Mouse (Mus musculus) erythroblast, adult 5-6 weeks (primary cell): ENCODE results near the gene Kcnn3. TPM values are rescaled to one million over a fixed set of nuclear protein-coding genes. Genes with fewer than 3 reads are reported as not detected.

ENCODE experiments used
- ATAC-seq: replicated peaks from 2 replicates; pipeline ENCODE4 v1.8.0; 2016; ENCODE audit warnings: moderate number of reproducible peaks, mild to moderate bottlenecking, moderate TSS enrichment, inconsistent platforms; ENCODE audit not compliant: poor library complexity, low FRiP score, severe bottlenecking
- total RNA-seq, 2 experiments: library from RNA; stranded (forward) in 1 of 2; stranded (reverse) in 1 of 2; fragments of 150-400 nt in 1 of 2; fragments of 200-764, 138-1000 nt in 1 of 2; gene quantifications; 2 replicates each; pipeline versions ENCODE4 v1.2.3 to v1.2.4; 2015 to 2017; ENCODE audit warnings: low replicate concordance in 2 of 2

The Kcnn3 gene
- total RNA-seq, 2 experiments from 2014 or later, result 0.26 TPM; not detected in 1

DNA sequence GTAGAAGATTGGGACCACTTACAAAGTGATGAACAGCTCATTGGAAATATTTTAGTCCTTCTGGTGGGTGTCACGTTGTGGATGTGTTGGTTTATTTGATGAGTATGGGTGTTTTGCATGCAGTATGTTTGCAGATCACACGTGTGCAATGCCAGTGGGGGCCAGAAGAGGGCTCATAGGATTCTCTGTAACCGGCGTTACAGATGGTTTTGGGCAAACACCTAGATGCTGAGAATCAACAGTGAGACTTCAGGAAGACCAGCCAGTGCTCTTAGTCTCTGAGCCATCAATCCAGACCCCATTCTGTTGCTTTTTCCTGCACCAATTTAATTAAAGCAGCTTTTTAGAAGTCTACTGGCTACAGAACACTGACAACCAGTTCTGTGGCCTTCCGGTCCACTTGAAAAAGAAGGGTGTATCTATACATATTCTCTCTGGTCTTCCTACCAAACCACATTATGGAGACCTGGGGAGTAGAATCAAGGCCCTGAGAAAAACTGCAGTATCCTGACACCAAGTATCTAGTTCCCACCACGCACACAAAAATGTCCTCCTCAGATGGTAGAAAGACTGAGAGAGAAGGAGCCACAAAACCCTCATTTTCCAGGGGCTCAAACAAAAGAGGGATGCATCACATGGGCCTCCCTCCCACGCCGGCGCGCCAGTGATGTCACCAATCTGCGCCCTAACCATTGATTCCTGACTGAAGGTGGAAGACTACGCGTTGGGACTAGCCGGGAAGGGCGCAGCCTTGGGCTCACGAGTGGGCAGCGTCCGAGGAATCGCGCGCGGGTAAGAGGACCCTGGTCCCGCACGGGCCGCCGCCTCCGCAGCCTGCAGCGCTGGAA lies 194.6 kb downstream of the Kcnn3 start, which contains the start of gene Adar:
TSS of gene Adar (plus strand) at position 664 of the 848 bp plus-strand sequence.
- ATAC-seq, result peak; percentile 75; the same call in 1 of the 2 replicates

DNA sequence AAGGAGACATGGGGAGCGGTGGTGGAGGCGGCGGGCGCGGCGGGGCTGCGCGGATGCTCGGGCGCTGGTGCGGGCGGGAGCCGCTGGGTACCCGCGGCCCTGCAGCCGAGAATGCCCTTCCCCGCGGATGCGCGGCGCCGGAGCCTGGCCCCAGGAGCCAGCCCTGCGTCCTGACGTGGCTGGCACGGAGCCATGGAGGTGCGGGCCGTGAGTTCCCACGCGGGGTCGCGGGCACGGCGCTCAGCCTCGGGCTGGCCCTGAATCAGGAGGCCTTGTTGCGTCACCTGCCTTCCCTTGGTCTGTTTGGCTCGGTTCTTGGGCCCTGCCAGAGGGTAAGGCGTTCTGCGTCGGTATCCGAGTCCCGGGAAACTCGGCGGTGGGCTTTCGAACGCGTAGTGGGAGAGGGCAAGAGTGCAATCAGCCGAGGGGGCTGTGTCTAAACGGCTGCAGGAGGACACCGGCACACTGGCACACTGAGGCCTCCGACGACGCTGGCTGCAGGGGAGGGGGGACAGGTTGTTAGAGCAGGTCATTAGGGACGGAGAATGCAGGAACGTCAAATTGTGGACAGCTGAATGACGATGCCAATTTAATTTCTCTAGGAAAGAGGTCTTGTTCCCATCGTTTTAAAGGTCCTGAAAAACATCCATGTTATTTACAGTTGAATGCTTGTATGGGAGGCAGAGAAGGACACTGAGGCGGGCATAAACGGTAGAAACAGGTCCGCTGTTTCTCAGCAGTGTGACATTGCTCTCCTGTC lies 195.4 kb downstream of the Kcnn3 start:
- ATAC-seq, result no peak

DNA sequence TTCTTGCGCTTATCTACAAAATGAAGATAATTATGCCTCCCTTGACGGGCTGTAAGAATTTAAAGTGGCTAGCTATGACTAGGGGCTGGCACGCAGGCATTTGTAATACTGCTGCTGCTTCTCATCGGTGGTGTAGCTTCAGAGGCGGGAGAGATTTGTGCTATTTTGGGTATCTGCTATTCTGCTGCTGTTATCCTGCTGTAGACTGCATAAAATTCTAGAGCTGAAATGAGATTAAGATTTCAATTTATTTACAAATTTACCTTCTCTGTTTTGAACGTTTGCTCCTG lies 195.9 kb downstream of the Kcnn3 start:
- ATAC-seq, result no peak

DNA sequence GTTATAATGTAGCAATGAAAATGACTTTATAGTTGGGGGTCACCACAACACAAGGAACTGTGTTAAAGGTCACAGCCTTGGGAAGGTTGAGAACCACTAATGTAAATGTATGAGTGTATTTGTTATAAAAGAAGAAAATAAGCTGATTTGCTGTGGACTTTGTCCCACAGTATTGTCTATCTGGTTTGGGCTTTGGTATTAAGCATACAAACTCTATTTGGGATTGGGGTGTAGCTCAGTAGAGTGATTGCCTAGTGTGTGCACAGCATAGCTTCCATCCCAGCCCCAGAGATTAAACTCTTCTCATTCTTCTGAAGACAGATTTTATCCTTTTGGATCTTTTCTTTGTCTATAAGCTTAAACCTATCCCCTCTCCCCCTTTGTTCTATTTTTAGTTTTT lies 202.1 kb downstream of the Kcnn3 start:
- no peak for ATAC-seq

DNA sequence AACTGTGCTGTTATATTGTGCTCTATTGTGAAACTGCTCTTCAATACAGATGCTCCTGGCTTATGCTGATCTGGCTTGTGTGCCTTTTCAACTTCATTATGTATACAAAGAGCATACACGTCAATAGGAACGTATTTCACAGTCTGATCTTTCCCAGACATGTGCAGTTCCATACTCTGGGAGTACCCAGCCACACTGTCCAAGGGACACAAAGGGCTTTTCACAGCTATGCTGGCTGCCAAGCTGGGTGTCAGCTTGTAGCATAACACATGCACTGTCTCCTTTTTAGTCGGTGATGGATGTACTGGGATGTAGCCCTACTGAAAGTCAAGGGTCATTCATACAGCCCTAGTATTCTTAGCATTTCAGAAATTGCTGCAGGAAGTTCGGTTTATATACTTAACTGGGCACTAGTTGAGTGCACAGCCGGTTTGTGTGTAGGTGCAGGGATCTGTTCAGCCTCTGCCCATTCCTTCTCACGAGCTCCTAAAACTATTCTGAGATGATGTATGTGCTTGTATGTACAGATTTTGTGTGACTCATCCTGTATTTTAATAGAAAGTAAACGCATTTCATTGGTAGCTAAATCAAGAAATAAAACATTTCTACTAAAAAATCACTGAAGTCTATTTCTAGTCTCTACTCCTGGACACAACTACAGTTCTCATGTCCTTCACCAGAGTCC lies 203.6 kb downstream of the Kcnn3 start:
- no peak for ATAC-seq

Other genes with a start within 250 kb of the Kcnn3 start
- gene Slc50a1, start 249.6 kb upstream of the Kcnn3 start, total RNA-seq (2015; ENCODE audit: low replicate concordance), result 8.8 and 12.9 TPM in 2 replicates
- gene Slc50a1, start 249.6 kb upstream of the Kcnn3 start, total RNA-seq (2017; ENCODE audit: low replicate concordance), result 10.9 and 11.5 TPM in 2 replicates
- gene Efna1, start 239.0 kb upstream of the Kcnn3 start, total RNA-seq (2015; ENCODE audit: low replicate concordance), result not detected in 2 replicates
- not detected in 2 replicates for gene Efna1, start 239.0 kb upstream of the Kcnn3 start, total RNA-seq (2017; ENCODE audit: low replicate concordance)
- gene Efna3, start 197.2 kb upstream of the Kcnn3 start, total RNA-seq (2015; ENCODE audit: low replicate concordance), result not detected in 2 replicates
- gene Efna3, start 197.2 kb upstream of the Kcnn3 start, total RNA-seq (2017; ENCODE audit: low replicate concordance), result not detected in 2 replicates
- gene Efna4, start 182.1 kb upstream of the Kcnn3 start, total RNA-seq (2015; ENCODE audit: low replicate concordance), result not detected in 2 replicates
- gene Efna4, start 182.1 kb upstream of the Kcnn3 start, total RNA-seq (2017; ENCODE audit: low replicate concordance), result not detected in 2 replicates
- gene Adam15, start 170.2 kb upstream of the Kcnn3 start, total RNA-seq (2015; ENCODE audit: low replicate concordance), result 25.3 and 34.2 TPM in 2 replicates
- 5.0 and 14.1 TPM in 2 replicates for gene Adam15, start 170.2 kb upstream of the Kcnn3 start, total RNA-seq (2017; ENCODE audit: low replicate concordance)
- not detected in 2 replicates for gene Dcst2, start 158.2 kb upstream of the Kcnn3 start, total RNA-seq (2015; ENCODE audit: low replicate concordance)
- gene Dcst2, start 158.2 kb upstream of the Kcnn3 start, total RNA-seq (2017; ENCODE audit: low replicate concordance), result not detected in 2 replicates
- not detected in 2 replicates for gene Dcst1, start 154.9 kb upstream of the Kcnn3 start, total RNA-seq (2015; ENCODE audit: low replicate concordance)
- gene Dcst1, start 154.9 kb upstream of the Kcnn3 start, total RNA-seq (2017; ENCODE audit: low replicate concordance), result not detected in 2 replicates
- gene Zbtb7b, start 125.4 kb upstream of the Kcnn3 start, total RNA-seq (2015; ENCODE audit: low replicate concordance), result 5.8 and 7.7 TPM in 2 replicates
- 5.4 and 15.2 TPM in 2 replicates for gene Zbtb7b, start 125.4 kb upstream of the Kcnn3 start, total RNA-seq (2017; ENCODE audit: low replicate concordance)
- 0.63 and 3.7 TPM in 2 replicates for gene Lenep, start 117.4 kb upstream of the Kcnn3 start, total RNA-seq (2015; ENCODE audit: low replicate concordance)
- gene Lenep, start 117.4 kb upstream of the Kcnn3 start, total RNA-seq (2017; ENCODE audit: low replicate concordance), result 0.17 TPM in 1 of 2 replicates, not detected in the other
- gene Flad1, start 108.3 kb upstream of the Kcnn3 start, total RNA-seq (2015; ENCODE audit: low replicate concordance), result 2.1 and 6.3 TPM in 2 replicates
- gene Flad1, start 108.3 kb upstream of the Kcnn3 start, total RNA-seq (2017; ENCODE audit: low replicate concordance), result 1.8 and 3.1 TPM in 2 replicates
- 67.9 and 79.9 TPM in 2 replicates for gene Cks1b, start 101.8 kb upstream of the Kcnn3 start, total RNA-seq (2015; ENCODE audit: low replicate concordance)
- gene Cks1b, start 101.8 kb upstream of the Kcnn3 start, total RNA-seq (2017; ENCODE audit: low replicate concordance), result 37.4 and 42.1 TPM in 2 replicates
- 14.4 and 25.2 TPM in 2 replicates for gene Shc1, start 101.7 kb upstream of the Kcnn3 start, total RNA-seq (2015; ENCODE audit: low replicate concordance)
- gene Shc1, start 101.7 kb upstream of the Kcnn3 start, total RNA-seq (2017; ENCODE audit: low replicate concordance), result 21.3 and 24.1 TPM in 2 replicates
- 9.8 and 11.5 TPM in 2 replicates for gene Pygo2, start 90.0 kb upstream of the Kcnn3 start, total RNA-seq (2015; ENCODE audit: low replicate concordance)
- gene Pygo2, start 90.0 kb upstream of the Kcnn3 start, total RNA-seq (2017; ENCODE audit: low replicate concordance), result 5.6 and 12.4 TPM in 2 replicates
- gene Pbxip1, start 83.5 kb upstream of the Kcnn3 start, total RNA-seq (2015; ENCODE audit: low replicate concordance), result 3.8 and 4.2 TPM in 2 replicates
- 6.2 and 8.6 TPM in 2 replicates for gene Pbxip1, start 83.5 kb upstream of the Kcnn3 start, total RNA-seq (2017; ENCODE audit: low replicate concordance)
- 5.4 and 8.1 TPM in 2 replicates for gene Pmvk, start 65.6 kb upstream of the Kcnn3 start, total RNA-seq (2015; ENCODE audit: low replicate concordance)
- gene Pmvk, start 65.6 kb upstream of the Kcnn3 start, total RNA-seq (2017; ENCODE audit: low replicate concordance), result 6.6 and 10.1 TPM in 2 replicates
- gene Adar, start 194.9 kb downstream of the Kcnn3 start, total RNA-seq (2015; ENCODE audit: low replicate concordance), result 23.8 and 32.9 TPM in 2 replicates
- 71.8 and 72.0 TPM in 2 replicates for gene Adar, start 194.9 kb downstream of the Kcnn3 start, total RNA-seq (2017; ENCODE audit: low replicate concordance)
- not detected in 2 replicates for gene Chrnb2, start 244.5 kb downstream of the Kcnn3 start, total RNA-seq (2015; ENCODE audit: low replicate concordance)
- gene Chrnb2, start 244.5 kb downstream of the Kcnn3 start, total RNA-seq (2017; ENCODE audit: low replicate concordance), result 0.09 and 0.84 TPM in 2 replicates